Mouse (Mus musculus): ENCODE data around the gene As3mt. TPM values are rescaled to one million over a fixed set of nuclear protein-coding genes. Genes with fewer than 3 reads are reported as not detected.
"Not testable (repeated sequence)": the region's sequence is repeated elsewhere in the genome, so short reads cannot be mapped to it uniquely, and the experiment has no call there.

The As3mt gene
- polyA plus RNA-seq, 1 experiment from 2014 or later: 19.8 TPM

GRCm38 (mm10) chr19:46752235-46752634 lies 45.0 kb downstream of the As3mt start:
- Histone ChIP-seq H3K36me3 (ENCODE audit: control insufficient read depth, insufficient read depth, low read length) (no peaks in the 10 kb centered on the region), H3K4me3 (ENCODE audit: low read depth, low read length) (no peak overlapping the region), H3K27ac (ENCODE audit: low read depth, low read length) (no peak overlapping the region), H3K9ac (ENCODE audit: low read length) (no peak overlapping the region), H3K27me3 (replicated peaks; ENCODE audit: control insufficient read depth, insufficient read depth, low read length) (no peaks in the 10 kb centered on the region), H3K9me3 (replicated peaks; ENCODE audit: control insufficient read depth, low read length) (no peaks in the 10 kb centered on the region), H3K4me2 (ENCODE audit: low read length) (no peak overlapping the region), H3K4me1 (ENCODE audit: control insufficient read depth, insufficient read depth, low read length) (no peaks in the 10 kb centered on the region)
- DNase-seq (ENCODE audit: low spot score) (no peak), ATAC-seq (no peak)
- 86% methylated on average over 5 of the region's 5 CpGs for WGBS

- DNase-seq (ENCODE audit: low spot score) (no peak), ATAC-seq (no peak)
- Histone ChIP-seq H3K27ac (ENCODE audit: low read depth, low read length) (no peak overlapping the region), H3K4me3 (ENCODE audit: low read depth, low read length) (no peak overlapping the region), H3K9me3 (replicated peaks; ENCODE audit: control insufficient read depth, low read length) (no peaks in the 10 kb centered on the region), H3K9ac (ENCODE audit: low read length) (no peak overlapping the region), H3K36me3 (ENCODE audit: control insufficient read depth, insufficient read depth, low read length) (no peaks in the 10 kb centered on the region), H3K4me1 (ENCODE audit: control insufficient read depth, insufficient read depth, low read length) (no peaks in the 10 kb centered on the region), H3K27me3 (replicated peaks; ENCODE audit: control insufficient read depth, insufficient read depth, low read length) (peaks cover 5% of the 10 kb centered on the region; the same call in 1 of the 2 replicates), H3K4me2 (ENCODE audit: low read length) (no peak overlapping the region)
- WGBS: 55% methylated on average over 9 of the region's 9 CpGs
Measured at GRCm38 (mm10) chr19:46755066-46755465, 47.8 kb downstream of the As3mt start.

- H3K4me3 ChIP-seq (ENCODE audit: low read depth, low read length): no peak overlapping the region
- no peak for ATAC-seq
- no peaks in the 10 kb centered on the region for H3K9me3 ChIP-seq (replicated peaks; ENCODE audit: control insufficient read depth, low read length)
- H3K9ac ChIP-seq (ENCODE audit: low read length): no peak overlapping the region
- H3K36me3 ChIP-seq (ENCODE audit: control insufficient read depth, insufficient read depth, low read length): no peaks in the 10 kb centered on the region
- 90% methylated on average over 4 of the region's 4 CpGs for WGBS
- no peak overlapping the region for H3K4me2 ChIP-seq (ENCODE audit: low read length)
- H3K4me1 ChIP-seq (ENCODE audit: control insufficient read depth, insufficient read depth, low read length): no peaks in the 10 kb centered on the region
- peaks cover 5% of the 10 kb centered on the region; the same call in 1 of the 2 replicates for H3K27me3 ChIP-seq (replicated peaks; ENCODE audit: control insufficient read depth, insufficient read depth, low read length)
- no peak overlapping the region for H3K27ac ChIP-seq (ENCODE audit: low read depth, low read length)
- DNase-seq (ENCODE audit: low spot score): no peak
Measured at GRCm38 (mm10) chr19:46756221-46756620, 49.0 kb downstream of the As3mt start.

GRCm38 (mm10) chr19:46759096-46759495 lies 51.8 kb downstream of the As3mt start:
- no peak for DNase-seq (ENCODE audit: low spot score)
- Histone ChIP-seq H3K36me3 (ENCODE audit: control insufficient read depth, insufficient read depth, low read length) (no peaks in the 10 kb centered on the region), H3K27me3 (replicated peaks; ENCODE audit: control insufficient read depth, insufficient read depth, low read length) (peaks cover 12% of the 10 kb centered on the region; the same call in 1 of the 2 replicates), H3K9ac (ENCODE audit: low read length) (no peak overlapping the region), H3K4me1 (ENCODE audit: control insufficient read depth, insufficient read depth, low read length) (peaks cover 7% of the 10 kb centered on the region; the same call in 1 of the 2 replicates), H3K9me3 (replicated peaks; ENCODE audit: control insufficient read depth, low read length) (no peaks in the 10 kb centered on the region), H3K27ac (ENCODE audit: low read depth, low read length) (no peak overlapping the region), H3K4me2 (ENCODE audit: low read length) (no peak overlapping the region), H3K4me3 (ENCODE audit: low read depth, low read length) (no peak overlapping the region)
- no peak for ATAC-seq
- WGBS: 74% methylated on average over 8 of the region's 8 CpGs

GRCm38 (mm10) chr19:46759909-46760308 lies 52.7 kb downstream of the As3mt start:
- H3K4me2 ChIP-seq (ENCODE audit: low read length); H3K4me3 ChIP-seq (ENCODE audit: low read depth, low read length); H3K36me3 ChIP-seq (ENCODE audit: control insufficient read depth, insufficient read depth, low read length); H3K27ac ChIP-seq (ENCODE audit: low read depth, low read length); H3K9me3 ChIP-seq (replicated peaks; ENCODE audit: control insufficient read depth, low read length); ATAC-seq; DNase-seq (ENCODE audit: low spot score); H3K9ac ChIP-seq (ENCODE audit: low read length): not testable (repeated sequence)
- peaks cover 12% of the 10 kb centered on the region for H3K4me1 ChIP-seq (ENCODE audit: control insufficient read depth, insufficient read depth, low read length)
- peaks cover 12% of the 10 kb centered on the region; the same call in 1 of the 2 replicates for H3K27me3 ChIP-seq (replicated peaks; ENCODE audit: control insufficient read depth, insufficient read depth, low read length)
- WGBS: 87% methylated on average over 10 of the region's 10 CpGs

- H3K27me3 ChIP-seq (replicated peaks; ENCODE audit: control insufficient read depth, insufficient read depth, low read length): peaks cover 12% of the 10 kb centered on the region; the same call in 1 of the 2 replicates
- H3K36me3 ChIP-seq (ENCODE audit: control insufficient read depth, insufficient read depth, low read length): no peaks in the 10 kb centered on the region
- peaks cover 13% of the 10 kb centered on the region for H3K4me1 ChIP-seq (ENCODE audit: control insufficient read depth, insufficient read depth, low read length)
- H3K9me3 ChIP-seq (replicated peaks; ENCODE audit: control insufficient read depth, low read length): no peaks in the 10 kb centered on the region
- ATAC-seq (peak; percentile 72), DNase-seq (ENCODE audit: low spot score) (peak; percentile 88)
- H3K4me3 ChIP-seq (ENCODE audit: low read depth, low read length): peak overlapping the region; percentile 84
- H3K9ac ChIP-seq (ENCODE audit: low read length): no peak overlapping the region
- peak overlapping the region; percentile 71; the same call in 1 of the 2 replicates for H3K27ac ChIP-seq (ENCODE audit: low read depth, low read length)
- WGBS: 18% methylated on average over 29 of the region's 29 CpGs
- peak overlapping the region; percentile 99 for H3K4me2 ChIP-seq (ENCODE audit: low read length)
Measured at GRCm38 (mm10) chr19:46760375-46761160, 53.3 kb downstream of the As3mt start.

GRCm38 (mm10) chr19:46761247-46761946 lies 54.1 kb downstream of the As3mt start, which contains the start of gene Cnnm2:
TSS of gene Cnnm2 (plus strand) at chr19:46761596.
- H3K9me3 ChIP-seq (replicated peaks; ENCODE audit: control insufficient read depth, low read length): no peaks in the 10 kb centered on the region
- WGBS: under 1% methylated on average over 57 of the region's 59 CpGs
- H3K36me3 ChIP-seq (ENCODE audit: control insufficient read depth, insufficient read depth, low read length): no peaks in the 10 kb centered on the region
- H3K4me1 ChIP-seq (ENCODE audit: control insufficient read depth, insufficient read depth, low read length): peaks cover 13% of the 10 kb centered on the region
- H3K9ac ChIP-seq (ENCODE audit: low read length): peak within 1 kb of the TSS; percentile 73
- peak within 1 kb of the TSS; percentile 85 for H3K27ac ChIP-seq (ENCODE audit: low read depth, low read length)
- ATAC-seq (peak; percentile 97), DNase-seq (ENCODE audit: low spot score) (peak; percentile 100)
- peak within 1 kb of the TSS; percentile 84 for H3K4me3 ChIP-seq (ENCODE audit: low read depth, low read length)
- peak within 1 kb of the TSS; percentile 99 for H3K4me2 ChIP-seq (ENCODE audit: low read length)
- H3K27me3 ChIP-seq (replicated peaks; ENCODE audit: control insufficient read depth, insufficient read depth, low read length): peaks cover 12% of the 10 kb centered on the region; the same call in 1 of the 2 replicates

- H3K4me2 ChIP-seq (ENCODE audit: low read length): peak overlapping the region; percentile 99
- peaks cover 13% of the 10 kb centered on the region for H3K4me1 ChIP-seq (ENCODE audit: control insufficient read depth, insufficient read depth, low read length)
- H3K9me3 ChIP-seq (replicated peaks; ENCODE audit: control insufficient read depth, low read length): no peaks in the 10 kb centered on the region
- H3K36me3 ChIP-seq (ENCODE audit: control insufficient read depth, insufficient read depth, low read length): no peaks in the 10 kb centered on the region
- WGBS: 1% methylated on average over 36 of the region's 36 CpGs
- H3K27ac ChIP-seq (ENCODE audit: low read depth, low read length): peak overlapping the region; percentile 85
- H3K4me3 ChIP-seq (ENCODE audit: low read depth, low read length): peak overlapping the region; percentile 84
- H3K27me3 ChIP-seq (replicated peaks; ENCODE audit: control insufficient read depth, insufficient read depth, low read length): peaks cover 12% of the 10 kb centered on the region; the same call in 1 of the 2 replicates
- ATAC-seq (no peak; the same call in 1 of the 2 replicates), DNase-seq (ENCODE audit: low spot score) (no peak)
- peak overlapping the region; percentile 73 for H3K9ac ChIP-seq (ENCODE audit: low read length)
Measured at GRCm38 (mm10) chr19:46761971-46762290, 54.7 kb downstream of the As3mt start.

Data from forebrain, embryonic 14.5 days (tissue).